Mouse (Mus musculus) stomach, postnatal 0 days (tissue): ENCODE results near the gene Rtca. TPM values are rescaled to one million over a fixed set of nuclear protein-coding genes. Genes with fewer than 3 reads are reported as not detected.

Experiments
- ATAC-seq: fragments of 200-750 bp; cut with Nextera tagmentation; 2 replicates; pipeline ENCODE4 v1.8.0; 2017; ENCODE audit not compliant: low FRiP score, low TSS enrichment
- DNase-seq: peaks from one replicate; pipeline ENCODE4 v3.0.0-alpha.2; 2016; ENCODE audit warnings: low spot score
- H3K27ac ChIP-seq: fragments of 300-500 bp; sonication (generic); replicated peaks from 2 replicates; pipeline ENCODE4 v1.5.1; 2014; ENCODE audit warnings: mild to moderate bottlenecking, control low read depth
- H3K27me3 ChIP-seq: fragments of 300-500 bp; sonication (generic); 2 replicates; pipeline ENCODE4 v1.6.1; 2014; ENCODE audit warnings: low read length; ENCODE audit not compliant: control insufficient read depth, insufficient read depth
- H3K36me3 ChIP-seq: fragments of 300-500 bp; sonication (generic); 2 replicates; pipeline ENCODE4 v1.6.1; 2014; ENCODE audit warnings: low read length, mixed read lengths; ENCODE audit not compliant: control insufficient read depth, insufficient read depth
- H3K4me1 ChIP-seq: fragments of 300-500 bp; sonication (generic); replicated peaks from 2 replicates; pipeline ENCODE4 v1.6.1; 2014; ENCODE audit warnings: antibody characterized with exemption; ENCODE audit not compliant: control insufficient read depth, insufficient read depth
- H3K4me2 ChIP-seq: fragments of 300-500 bp; sonication (generic); replicated peaks from 2 replicates; pipeline ENCODE4 v1.6.1; 2014; ENCODE audit warnings: low read depth, mild to moderate bottlenecking, control low read depth, moderate library complexity
- H3K4me3 ChIP-seq: fragments of 300-500 bp; sonication (generic); 2 replicates; pipeline ENCODE4 v1.5.1; 2014; ENCODE audit warnings: low read depth, low read length, control low read depth
- H3K9ac ChIP-seq: fragments of 300-500 bp; sonication (generic); 2 replicates; pipeline ENCODE4 v1.6.1; 2014; ENCODE audit warnings: mild to moderate bottlenecking, low read length, control low read depth, mixed read lengths
- H3K9me3 ChIP-seq: fragments of 300-500 bp; sonication (generic); 2 replicates; pipeline ENCODE4 v1.6.1; 2016; ENCODE audit warnings: low read length; ENCODE audit not compliant: control insufficient read depth
- CTCF ChIP-seq: IDR thresholded peaks from 2 replicates; pipeline ENCODE4 v1.5.1; 2016; ENCODE audit warnings: antibody characterized with exemption, low read depth, mild to moderate bottlenecking, moderate library complexity
- EP300 ChIP-seq: optimal IDR thresholded peaks from 2 replicates; pipeline ENCODE3; 2016; ENCODE audit warnings: antibody characterized with exemption
- WGBS: fragments of 180-500 bp; shearing (Covaris S2); extraction: QIAGEN DNeasy Blood & Tissue Kit; methylation state at CpG from one replicate; pipeline ENCODE4 v1.1.7; 2014; 5-methylcytosine and 5-hydroxymethylcytosine counted together
- polyA plus RNA-seq: library from polyadenylated mRNA; unstranded; fragments of >200 nt; fragmentation: Nextera tagmentation; extraction: Ambion mirVana; gene quantifications from 2 replicates; pipeline ENCODE4 v1.2.1, GENCODE M21; 2015

The Rtca gene
- polyA plus RNA-seq, 1 experiment from 2014 or later, result 42.9 TPM

- Histone ChIP-seq H3K9ac (no peak overlapping the region), H3K36me3 (peaks cover 5% of the 10 kb centered on the region), H3K4me1 (no peaks in the 10 kb centered on the region), H3K27ac (no peak overlapping the region), H3K9me3 (no peaks in the 10 kb centered on the region), H3K4me3 (no peak overlapping the region), H3K4me2 (no peak overlapping the region), H3K27me3 (no peaks in the 10 kb centered on the region)
- WGBS, result 37% methylated on average over 16 of the region's 16 CpGs
- no peak for TF ChIP-seq CTCF
- TF ChIP-seq EP300, result no peak
- no peak for ATAC-seq
- peak; percentile 29 for DNase-seq
These were observed 28.6 kb upstream of the Rtca start for GRCm38 (mm10) chr3:116536428-116537199.

GRCm38 (mm10) chr3:116530826-116531225 lies 22.8 kb upstream of the Rtca start:
- TF ChIP-seq CTCF (no peak), EP300 (no peak)
- DNase-seq (no peak), ATAC-seq (no peak)
- no peaks in the 10 kb centered on the region for H3K27me3 ChIP-seq
- H3K4me3 ChIP-seq, result no peak overlapping the region
- no peak overlapping the region for H3K4me2 ChIP-seq
- H3K9ac ChIP-seq, result no peak overlapping the region
- peaks cover 5% of the 10 kb centered on the region; the same call in 1 of the 2 replicates for H3K36me3 ChIP-seq
- H3K4me1 ChIP-seq, result no peaks in the 10 kb centered on the region
- no peak overlapping the region for H3K27ac ChIP-seq
- WGBS, result 57% methylated on average over 4 of the region's 4 CpGs
- no peaks in the 10 kb centered on the region for H3K9me3 ChIP-seq

DNA sequence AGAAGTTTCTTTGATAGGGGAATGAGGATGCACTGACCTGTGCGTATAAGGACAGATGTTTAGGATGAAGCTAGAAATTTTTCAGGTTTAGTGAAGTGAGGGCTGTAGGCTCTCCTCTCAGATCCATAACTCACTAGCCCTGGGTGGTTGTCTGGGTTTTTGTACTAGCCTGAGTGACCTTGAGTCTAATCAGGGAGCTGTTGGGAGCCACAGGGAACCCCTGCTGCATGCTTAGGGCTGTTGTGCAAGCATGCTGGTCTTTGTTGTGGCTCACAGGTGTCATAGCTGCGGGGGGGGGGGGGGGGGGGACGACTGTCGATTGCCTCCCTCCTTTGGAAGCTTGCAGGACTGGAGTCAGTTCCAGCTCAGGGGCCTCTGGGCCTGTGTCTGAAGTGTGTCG lies 21.7 kb upstream of the Rtca start:
- WGBS, result 52% methylated on average over 5 of the region's 5 CpGs
- Histone ChIP-seq H3K36me3 (no peaks in the 10 kb centered on the region), H3K27ac (no peak overlapping the region), H3K27me3 (no peaks in the 10 kb centered on the region), H3K9me3 (no peaks in the 10 kb centered on the region), H3K4me2 (no peak overlapping the region), H3K4me3 (no peak overlapping the region), H3K4me1 (no peaks in the 10 kb centered on the region), H3K9ac (no peak overlapping the region)
- ATAC-seq (no peak), DNase-seq (no peak)
- TF ChIP-seq EP300, result no peak

DNA sequence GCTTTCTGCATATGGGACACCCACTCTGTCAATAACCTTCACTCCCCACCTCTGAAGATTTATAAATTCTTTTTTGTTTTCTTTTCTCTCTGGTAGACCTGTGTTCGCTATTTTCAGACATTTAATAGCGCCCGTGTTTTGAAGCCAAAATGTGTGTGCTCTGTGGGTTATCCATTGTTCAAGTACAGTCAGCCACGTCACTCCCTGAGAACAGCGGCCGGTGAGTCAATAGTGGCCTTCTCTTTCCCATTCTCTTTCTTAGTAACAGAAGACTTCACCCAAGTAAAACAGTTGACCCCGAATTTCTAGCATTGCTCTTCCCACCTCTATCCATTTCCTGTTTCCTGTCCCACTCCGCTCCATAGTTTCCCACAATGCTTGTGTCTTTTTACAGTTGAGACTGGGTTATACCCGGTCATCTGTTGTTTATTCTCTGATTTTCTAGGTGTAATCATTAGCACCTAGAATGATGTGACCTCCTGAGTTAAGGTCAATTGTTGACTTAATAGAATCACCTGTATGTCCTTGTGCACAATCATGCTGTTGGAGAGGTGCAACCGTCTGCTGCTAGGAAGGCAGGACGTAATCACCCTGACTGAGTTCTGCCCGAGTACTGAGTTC lies 12.2 kb upstream of the Rtca start:
- TF ChIP-seq EP300, result no peak
- TF ChIP-seq CTCF, result no peak
- peak; percentile 71 for ATAC-seq
- Histone ChIP-seq H3K4me3 (no peak overlapping the region), H3K36me3 (no peaks in the 10 kb centered on the region), H3K9me3 (no peaks in the 10 kb centered on the region), H3K4me1 (no peaks in the 10 kb centered on the region), H3K27me3 (no peaks in the 10 kb centered on the region), H3K27ac (no peak overlapping the region), H3K4me2 (no peak overlapping the region), H3K9ac (no peak overlapping the region)
- 65% methylated on average over 12 of the region's 12 CpGs for WGBS
- no peak for DNase-seq

GRCm38 (mm10) chr3:116512904-116513716 lies 5.1 kb upstream of the Rtca start, which contains the start of gene Dbt:
Gene Dbt, plus strand, starts transcription at chr3:116513070.
- DNase-seq (peak; percentile 92), ATAC-seq (peak; percentile 96)
- Histone ChIP-seq H3K4me2 (peak within 1 kb of the TSS; percentile 73), H3K4me3 (peak within 1 kb of the TSS; percentile 66), H3K4me1 (peaks cover 4% of the 10 kb centered on the region; the same call in 1 of the 2 replicates), H3K27me3 (no peaks in the 10 kb centered on the region), H3K9ac (peak within 1 kb of the TSS; percentile 68), H3K27ac (0 out of 2 replicates have a peak within 1 kb of the TSS, but pooled peaks have one; percentile 53), H3K36me3 (no peaks in the 10 kb centered on the region), H3K9me3 (no peaks in the 10 kb centered on the region)
- TF ChIP-seq EP300 (no peak), CTCF (peak; percentile 33; the same call in 1 of the 2 replicates)
- 1% methylated on average over 36 of the region's 36 CpGs for WGBS
